Comparison of ENCODE assay signal across 8 mouse cellular contexts in the genomic region with DNA sequence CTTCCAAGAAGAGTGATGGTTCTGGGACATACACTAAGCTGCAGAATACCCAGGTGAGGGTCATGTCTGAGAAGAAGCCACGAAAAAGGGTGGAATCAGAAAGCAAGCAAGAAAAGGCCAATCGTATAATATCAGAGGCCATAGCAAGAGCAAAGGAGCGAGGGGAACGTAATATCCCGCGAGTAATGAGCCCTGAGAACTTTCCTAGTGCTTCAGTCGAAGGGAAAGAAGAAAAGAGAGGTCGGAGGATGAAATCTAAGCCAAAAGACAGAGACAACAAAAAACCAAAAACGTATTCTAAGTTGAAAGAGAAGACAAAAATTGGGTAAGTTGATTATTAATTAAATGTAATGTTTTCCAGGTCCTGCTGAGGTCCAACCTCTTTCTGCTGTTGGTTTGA.
DNase-seq lines count a peak whose midpoint lies in the region; ATAC-seq and TF ChIP-seq lines count a peak whose summit lies in the region.
"Had no signal": no experiment of that assay in that cellular context is flagged by ENCODE, and none has a peak within 500 bp of the region (broad histone marks: within the 10 kb centered on the region; RNA-seq: fewer than 3 reads in every experiment).

No protein-coding gene starts in this region.

- no peaks in the 10 kb centered on the region; the same call in 1 of the 2 replicates for H3K36me3 ChIP-seq in lung, embryonic 16.5 days (ENCODE audit: control insufficient read depth, insufficient read depth, low read length)
- H3K36me3 ChIP-seq in forebrain, embryonic 12.5 days (replicated peaks), result no peaks in the 10 kb centered on the region
- H3K36me3 ChIP-seq in limb, embryonic 14.5 days (ENCODE audit: control insufficient read depth, insufficient read depth, low read length), result peaks cover 8% of the 10 kb centered on the region; the same call in 1 of the 2 replicates
- no peaks in the 10 kb centered on the region for H3K36me3 ChIP-seq in stomach, embryonic 16.5 days (ENCODE audit: control insufficient read depth, insufficient read depth, low read length)

- peak overlapping the region; percentile 49 for H3K9ac ChIP-seq in lung, embryonic 16.5 days (ENCODE audit: low read length)
- H3K9ac ChIP-seq in forebrain, embryonic 12.5 days, result peak overlapping the region; percentile 47
- H3K9ac ChIP-seq in limb, embryonic 14.5 days (ENCODE audit: low read depth, low read length, severe bottlenecking), result peak overlapping the region; percentile 43; the same call in 1 of the 2 replicates
- peak overlapping the region; percentile 64 for H3K9ac ChIP-seq in stomach, embryonic 16.5 days (ENCODE audit: low read length)

- H3K27me3 ChIP-seq in lung, embryonic 16.5 days (ENCODE audit: control insufficient read depth, insufficient read depth, low read depth, low read length), result no peaks in the 10 kb centered on the region
- no peaks in the 10 kb centered on the region for H3K27me3 ChIP-seq in forebrain, embryonic 12.5 days
- H3K27me3 ChIP-seq in limb, embryonic 14.5 days (ENCODE audit: control insufficient read depth, insufficient read depth, low read length), result no peaks in the 10 kb centered on the region
- no peaks in the 10 kb centered on the region for H3K27me3 ChIP-seq in stomach, embryonic 16.5 days (ENCODE audit: control insufficient read depth, insufficient read depth, low read length)

- peaks cover 8% of the 10 kb centered on the region for H3K4me1 ChIP-seq in lung, embryonic 16.5 days (replicated peaks; ENCODE audit: control insufficient read depth, insufficient read depth, low read length)
- peaks cover 35% of the 10 kb centered on the region for H3K4me1 ChIP-seq in forebrain, embryonic 12.5 days
- peaks cover 17% of the 10 kb centered on the region for H3K4me1 ChIP-seq in limb, embryonic 14.5 days (ENCODE audit: control insufficient read depth, insufficient read depth, low read length)
- H3K4me1 ChIP-seq in stomach, embryonic 16.5 days (ENCODE audit: control insufficient read depth, insufficient read depth, low read length), result peaks cover 21% of the 10 kb centered on the region

- H3K27ac ChIP-seq in lung, embryonic 16.5 days (ENCODE audit: low read length), result 0 out of 2 replicates have a peak overlapping the region, but pooled peaks have one; percentile 9
- no peak overlapping the region for H3K27ac ChIP-seq in forebrain, embryonic 12.5 days
- peak overlapping the region; percentile 53; the same call in 1 of the 2 replicates for H3K27ac ChIP-seq in limb, embryonic 14.5 days (replicated peaks; ENCODE audit: low read depth, low read length)
- H3K27ac ChIP-seq in stomach, embryonic 16.5 days (ENCODE audit: low read length), result no peak overlapping the region

- H3K4me2 ChIP-seq in lung, embryonic 16.5 days (ENCODE audit: low read depth, low read length), result peak overlapping the region; percentile 63
- peak overlapping the region; percentile 74 for H3K4me2 ChIP-seq in forebrain, embryonic 12.5 days
- H3K4me2 ChIP-seq in limb, embryonic 14.5 days (replicated peaks; ENCODE audit: low read depth, low read length, severe bottlenecking), result peak overlapping the region; percentile 64
- H3K4me2 ChIP-seq in stomach, embryonic 16.5 days (ENCODE audit: low read depth, low read length), result peak overlapping the region; percentile 48

- intact Hi-C loops in left cerebral cortex, postnatal 25 days (cut with DNase I), result no loop called here

- WGBS in lung, embryonic 16.5 days, result 49% methylated on average over 9 of the region's 9 CpGs
- 40% methylated on average over 9 of the region's 9 CpGs for WGBS in forebrain, embryonic 12.5 days
- 44% methylated on average over 9 of the region's 9 CpGs for WGBS in limb, embryonic 14.5 days
- 45% methylated on average over 9 of the region's 9 CpGs for WGBS in stomach, embryonic 16.5 days

- DNase-seq in lung, adult 18-20 months, result no peak
- DNase-seq in limb, embryonic 14.5 days (ENCODE audit: low spot score), result no peak
- no peak for DNase-seq in left cerebral cortex, postnatal 25 days (ENCODE audit: low spot score in 2 of 2)
- DNase-seq in layer of hippocampus, postnatal 14 days (ENCODE audit: low spot score in 2 of 2), result no peak
- DNase-seq: gastrocnemius, postnatal 14 days had no signal

- ATAC-seq in lung, embryonic 16.5 days (ENCODE audit: low read depth), result no peak
- ATAC-seq in forebrain, embryonic 12.5 days (ENCODE audit: low FRiP score), result no peak
- ATAC-seq in limb, embryonic 14.5 days (ENCODE audit: low FRiP score, low read depth), result no peak
- no peak for ATAC-seq in stomach, embryonic 16.5 days (ENCODE audit: insufficient read depth, low FRiP score)

- no peak for TF ChIP-seq POLR2A in limb, embryonic 14.5 days (IDR thresholded peaks at IDR 0.05; ENCODE audit: borderline replicate concordance, extremely low read depth, insufficient read depth, insufficient read length)

- no peaks in the 10 kb centered on the region for H3K9me3 ChIP-seq in lung, embryonic 16.5 days (ENCODE audit: control insufficient read depth, low read length)
- H3K9me3 ChIP-seq in forebrain, embryonic 12.5 days, result no peaks in the 10 kb centered on the region
- H3K9me3 ChIP-seq in limb, embryonic 14.5 days (ENCODE audit: control insufficient read depth, low read length), result no peaks in the 10 kb centered on the region
- H3K9me3 ChIP-seq in stomach, embryonic 16.5 days (replicated peaks; ENCODE audit: control insufficient read depth, low read length), result no peaks in the 10 kb centered on the region

- peak overlapping the region; percentile 43 for H3K4me3 ChIP-seq in lung, embryonic 16.5 days (ENCODE audit: low read length)
- H3K4me3 ChIP-seq in forebrain, embryonic 12.5 days (replicated peaks), result peak overlapping the region; percentile 39
- peak overlapping the region; percentile 34 for H3K4me3 ChIP-seq in limb, embryonic 14.5 days (replicated peaks; ENCODE audit: low read length)
- H3K4me3 ChIP-seq in stomach, embryonic 16.5 days (replicated peaks; ENCODE audit: low read length), result peak overlapping the region; percentile 34

Comparison
In these comparisons a context has a peak if more than half of its experiments do, and no peak if none do; other contexts are left out.
1. H3K27ac ChIP-seq: peak in lung, embryonic 16.5 days (single experiment) and limb, embryonic 14.5 days (single experiment); none in forebrain, embryonic 12.5 days (single experiment) and stomach, embryonic 16.5 days (single experiment).
2. Peak in every context shown above with its lines, with median percentiles within 50 percentile points of each other: H3K4me2 ChIP-seq, H3K4me3 ChIP-seq and H3K9ac ChIP-seq.